Mouse (Mus musculus) hindbrain, embryonic 15.5 days (tissue): ENCODE results near the gene Ppfibp1. TPM values are rescaled to one million over a fixed set of nuclear protein-coding genes. Genes with fewer than 3 reads are reported as not detected.

Source experiments
- ATAC-seq: fragments of 200-750 bp; cut with Nextera tagmentation; 2 replicates; pipeline ENCODE4 v1.8.0; 2017; ENCODE audit warnings: low read depth, moderate number of reproducible peaks, moderate TSS enrichment; ENCODE audit not compliant: low FRiP score
- H3K27ac ChIP-seq: fragments of 300-500 bp; sonication (generic); replicated peaks from 2 replicates; pipeline ENCODE4 v1.5.1; 2015; ENCODE audit warnings: mild to moderate bottlenecking, inconsistent platforms
- H3K27me3 ChIP-seq: fragments of 300-500 bp; sonication (generic); 2 replicates; pipeline ENCODE4 v1.6.1; 2015; ENCODE audit warnings: control low read depth, inconsistent platforms
- H3K36me3 ChIP-seq: fragments of 300-500 bp; sonication (generic); 2 replicates; pipeline ENCODE4 v1.6.1; 2015; ENCODE audit warnings: control low read depth, inconsistent platforms
- H3K4me1 ChIP-seq: fragments of 300-500 bp; sonication (generic); replicated peaks from 2 replicates; pipeline ENCODE4 v1.6.1; 2015; ENCODE audit warnings: control low read depth, inconsistent platforms
- H3K4me2 ChIP-seq: fragments of 300-500 bp; sonication (generic); 2 replicates; pipeline ENCODE4 v1.6.1; 2015; ENCODE audit warnings: moderate library complexity, mild to moderate bottlenecking, inconsistent platforms
- H3K4me3 ChIP-seq: fragments of 300-500 bp; sonication (generic); 2 replicates; pipeline ENCODE4 v1.5.1; 2015; ENCODE audit warnings: mild to moderate bottlenecking, inconsistent platforms
- H3K9ac ChIP-seq: fragments of 300-500 bp; sonication (generic); 2 replicates; pipeline ENCODE4 v1.6.1; 2015; ENCODE audit warnings: inconsistent platforms
- H3K9me3 ChIP-seq: fragments of 300-500 bp; sonication (generic); 2 replicates; pipeline ENCODE4 v1.6.1; 2016; ENCODE audit warnings: control low read depth, inconsistent platforms
- WGBS: fragments of 180-500 bp; shearing (Covaris S2); methylation state at CpG from one replicate; pipeline ENCODE4 v1.1.7; 2015; 5-methylcytosine and 5-hydroxymethylcytosine counted together
- polyA plus RNA-seq: library from polyadenylated mRNA; unstranded; fragments of >200 nt; fragmentation: Nextera tagmentation; extraction: Ambion mirVana; gene quantifications from 2 replicates; pipeline ENCODE4 v1.2.1, GENCODE M21; 2015

Gene Ppfibp1
- polyA plus RNA-seq, 1 experiment from 2014 or later: 12.8 TPM

- H3K9me3 ChIP-seq: no peaks in the 10 kb centered on the region
- no peak for ATAC-seq
- WGBS: 90% methylated on average over 1 of the region's 1 CpGs
Measured at GRCm38 (mm10) chr6:146954258-146954657, 66.0 kb downstream of the Ppfibp1 start, which contains the start of gene 1700034J05Rik. Gene 1700034J05Rik, minus strand, starts transcription at chr6:146954422.

GRCm38 (mm10) chr6:146955475-146955874 lies 67.2 kb downstream of the Ppfibp1 start:
- no peak overlapping the region for H3K4me3 ChIP-seq
- no peak overlapping the region for H3K27ac ChIP-seq
- H3K27me3 ChIP-seq: no peaks in the 10 kb centered on the region
- WGBS: 77% methylated on average over 1 of the region's 1 CpGs
- H3K9ac ChIP-seq: no peak overlapping the region
- no peaks in the 10 kb centered on the region for H3K36me3 ChIP-seq
- no peak overlapping the region for H3K4me2 ChIP-seq
- H3K4me1 ChIP-seq: no peaks in the 10 kb centered on the region; the same call in 1 of the 2 replicates
- no peak for ATAC-seq
- no peaks in the 10 kb centered on the region for H3K9me3 ChIP-seq

More at GRCm38 (mm10) chr6:146954258-146954657, 66.0 kb downstream of the Ppfibp1 start, which contains the start of gene 1700034J05Rik:
- Histone ChIP-seq H3K36me3 (no peaks in the 10 kb centered on the region), H3K9ac (no peak within 1 kb of the TSS), H3K27me3 (no peaks in the 10 kb centered on the region), H3K4me1 (no peaks in the 10 kb centered on the region; the same call in 1 of the 2 replicates), H3K4me2 (no peak within 1 kb of the TSS), H3K27ac (no peak within 1 kb of the TSS), H3K4me3 (no peak within 1 kb of the TSS)

- no peak for ATAC-seq
- WGBS: 26% methylated on average over 12 of the region's 12 CpGs
Measured at GRCm38 (mm10) chr6:146955896-146956295, 67.6 kb downstream of the Ppfibp1 start.

DNA sequence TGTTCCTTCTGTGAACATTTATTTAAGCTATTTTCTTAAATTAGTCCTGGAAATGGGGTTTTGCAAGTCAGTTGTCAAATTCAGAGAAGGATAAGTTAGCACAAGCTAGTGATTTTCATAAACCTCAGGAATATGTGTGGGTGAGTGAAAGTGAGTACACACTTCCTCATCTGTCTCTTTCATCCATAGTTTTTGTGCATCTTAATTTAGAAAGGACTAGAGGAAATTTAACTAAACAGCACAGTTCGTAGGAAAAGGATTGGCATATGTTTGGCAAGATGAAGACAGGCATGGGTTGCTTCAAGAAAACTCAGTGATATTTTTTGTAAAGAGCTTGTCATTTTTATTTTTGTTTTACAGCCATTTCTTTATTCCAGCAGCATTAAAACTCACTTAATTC lies 68.7 kb downstream of the Ppfibp1 start:
- no peaks in the 10 kb centered on the region for H3K36me3 ChIP-seq
- no peaks in the 10 kb centered on the region for H3K4me1 ChIP-seq
- H3K4me2 ChIP-seq: no peak overlapping the region
- no peak for ATAC-seq
- no peaks in the 10 kb centered on the region for H3K27me3 ChIP-seq
- H3K9me3 ChIP-seq: no peaks in the 10 kb centered on the region
- WGBS: 95% methylated on average over 1 of the region's 1 CpGs
- no peak overlapping the region for H3K4me3 ChIP-seq
- no peak overlapping the region for H3K27ac ChIP-seq
- no peak overlapping the region for H3K9ac ChIP-seq

More at GRCm38 (mm10) chr6:146955896-146956295, 67.6 kb downstream of the Ppfibp1 start:
- H3K4me2 ChIP-seq: no peak overlapping the region
- H3K9me3 ChIP-seq: no peaks in the 10 kb centered on the region
- H3K4me1 ChIP-seq: no peaks in the 10 kb centered on the region
- H3K36me3 ChIP-seq: no peaks in the 10 kb centered on the region
- H3K9ac ChIP-seq: no peak overlapping the region
- H3K27me3 ChIP-seq: no peaks in the 10 kb centered on the region
- H3K27ac ChIP-seq: no peak overlapping the region
- no peak overlapping the region for H3K4me3 ChIP-seq

- no peak for ATAC-seq
- Histone ChIP-seq H3K4me1 (no peaks in the 10 kb centered on the region), H3K9ac (no peak overlapping the region), H3K36me3 (no peaks in the 10 kb centered on the region), H3K27me3 (no peaks in the 10 kb centered on the region), H3K4me2 (no peak overlapping the region), H3K9me3 (no peaks in the 10 kb centered on the region), H3K4me3 (no peak overlapping the region), H3K27ac (no peak overlapping the region)
- 70% methylated on average over 1 of the region's 1 CpGs for WGBS
Measured at GRCm38 (mm10) chr6:146958694-146959093, 70.4 kb downstream of the Ppfibp1 start.

DNA sequence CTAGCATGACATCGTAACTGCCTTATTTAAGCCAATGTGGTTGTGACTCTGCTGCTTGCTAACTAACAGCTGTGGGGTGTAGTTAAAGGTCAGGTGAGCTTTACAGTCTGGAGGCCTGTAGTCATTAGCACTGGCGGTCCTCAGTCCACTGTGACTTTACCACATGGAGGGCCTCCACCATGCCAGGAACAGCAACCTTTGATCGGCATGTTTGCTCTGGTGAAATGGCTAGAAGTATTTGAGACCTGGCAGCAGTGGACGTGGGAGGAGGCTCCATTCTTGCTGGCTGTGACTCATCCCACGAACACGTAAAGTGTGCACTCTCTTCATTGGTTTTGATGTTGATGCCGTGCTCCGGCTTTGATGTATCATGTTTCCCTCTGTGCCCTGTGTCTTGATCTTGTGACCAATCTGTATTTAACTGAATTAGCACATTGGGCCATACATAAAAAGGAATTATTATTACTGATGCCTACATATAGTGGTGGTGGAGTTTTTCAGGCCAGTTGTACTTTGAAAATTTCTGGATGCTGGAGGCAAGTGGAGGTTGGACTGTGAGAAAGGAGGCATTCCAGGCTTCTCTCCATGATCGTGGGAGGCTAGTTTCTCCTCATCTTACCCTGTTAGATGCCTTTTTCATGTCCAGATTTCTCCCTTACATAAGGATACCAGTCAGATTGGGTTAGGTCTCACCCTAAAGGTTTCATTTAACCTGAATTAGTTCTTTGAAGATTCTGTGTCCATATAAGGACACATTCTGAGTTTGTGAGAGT lies 71.8 kb downstream of the Ppfibp1 start:
- WGBS: 89% methylated on average over 9 of the region's 9 CpGs
- Histone ChIP-seq H3K9me3 (no peaks in the 10 kb centered on the region), H3K4me2 (no peak overlapping the region), H3K36me3 (no peaks in the 10 kb centered on the region), H3K4me3 (no peak overlapping the region), H3K27me3 (no peaks in the 10 kb centered on the region), H3K9ac (no peak overlapping the region), H3K27ac (no peak overlapping the region), H3K4me1 (no peaks in the 10 kb centered on the region)
- no peak for ATAC-seq

DNA sequence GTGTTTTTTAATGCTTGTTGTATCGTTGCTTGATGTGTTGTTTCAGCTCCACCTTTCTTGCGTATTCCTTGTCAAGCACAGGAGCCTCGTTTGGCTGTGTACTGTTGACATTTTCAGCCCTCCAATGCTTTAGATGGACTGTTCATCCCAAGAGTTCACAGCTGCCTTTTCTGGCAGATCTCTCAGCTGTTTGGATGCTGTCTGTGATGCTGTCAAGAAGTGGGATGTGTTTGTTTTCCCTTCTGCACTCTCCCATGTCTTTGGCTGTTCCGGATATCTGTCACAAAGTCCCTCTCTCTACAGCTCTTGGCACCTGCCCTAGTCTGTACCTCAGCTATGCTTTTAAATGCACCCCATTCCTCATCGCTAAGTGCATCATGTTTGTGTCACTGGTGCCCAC lies 72.7 kb downstream of the Ppfibp1 start:
- Histone ChIP-seq H3K4me3 (no peak overlapping the region), H3K9me3 (no peaks in the 10 kb centered on the region), H3K36me3 (no peaks in the 10 kb centered on the region), H3K4me1 (no peaks in the 10 kb centered on the region), H3K27me3 (no peaks in the 10 kb centered on the region), H3K9ac (no peak overlapping the region), H3K27ac (no peak overlapping the region), H3K4me2 (no peak overlapping the region)
- 79% methylated on average over 5 of the region's 5 CpGs for WGBS
- no peak for ATAC-seq

DNA sequence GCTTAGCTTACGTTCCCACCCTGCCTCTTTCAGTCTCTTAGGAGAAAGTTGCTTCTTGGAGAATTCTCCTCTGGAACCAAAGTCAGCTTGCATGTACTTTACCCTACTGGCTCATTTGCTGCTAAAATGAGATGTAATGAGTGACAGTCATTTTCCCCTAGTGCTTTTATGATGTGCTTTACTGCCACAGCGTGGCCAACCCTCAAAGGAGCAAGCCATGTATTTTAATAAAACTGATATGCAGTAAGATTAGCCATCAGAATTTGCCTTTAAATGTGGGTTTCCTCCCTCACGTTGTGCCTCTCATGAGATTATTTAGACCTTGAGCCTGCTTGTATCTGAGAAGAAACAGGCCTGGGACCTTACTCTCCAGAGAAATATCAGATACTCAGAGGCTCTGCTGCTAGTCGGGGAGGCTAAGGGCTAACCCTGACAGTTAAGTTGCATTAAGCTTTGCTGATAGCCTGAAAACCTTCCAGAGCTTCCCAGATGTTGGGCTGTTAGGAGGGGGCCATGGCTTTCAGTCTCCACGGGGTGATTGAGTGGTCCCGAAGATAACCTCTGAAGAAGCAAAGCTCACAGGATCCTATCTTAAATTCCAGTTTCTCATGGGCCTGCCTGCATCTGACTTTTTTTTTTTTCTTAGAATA lies 73.7 kb downstream of the Ppfibp1 start:
- Histone ChIP-seq H3K4me3 (no peak overlapping the region), H3K9ac (no peak overlapping the region), H3K27ac (no peak overlapping the region)

GRCm38 (mm10) chr6:146963396-146964150 lies 75.3 kb downstream of the Ppfibp1 start:
- Histone ChIP-seq H3K9ac (no peak overlapping the region), H3K36me3 (no peaks in the 10 kb centered on the region), H3K4me2 (no peak overlapping the region), H3K9me3 (no peaks in the 10 kb centered on the region), H3K27ac (no peak overlapping the region), H3K4me1 (no peaks in the 10 kb centered on the region), H3K4me3 (no peak overlapping the region), H3K27me3 (no peaks in the 10 kb centered on the region)
- WGBS: 93% methylated on average over 6 of the region's 6 CpGs
- no peak for ATAC-seq

More for the DNA sequence above, 73.7 kb downstream of the Ppfibp1 start:
- ATAC-seq: no peak
- WGBS: 75% methylated on average over 6 of the region's 6 CpGs
- Histone ChIP-seq H3K36me3 (no peaks in the 10 kb centered on the region), H3K9me3 (no peaks in the 10 kb centered on the region), H3K4me1 (no peaks in the 10 kb centered on the region), H3K27me3 (no peaks in the 10 kb centered on the region), H3K4me2 (no peak overlapping the region)

DNA sequence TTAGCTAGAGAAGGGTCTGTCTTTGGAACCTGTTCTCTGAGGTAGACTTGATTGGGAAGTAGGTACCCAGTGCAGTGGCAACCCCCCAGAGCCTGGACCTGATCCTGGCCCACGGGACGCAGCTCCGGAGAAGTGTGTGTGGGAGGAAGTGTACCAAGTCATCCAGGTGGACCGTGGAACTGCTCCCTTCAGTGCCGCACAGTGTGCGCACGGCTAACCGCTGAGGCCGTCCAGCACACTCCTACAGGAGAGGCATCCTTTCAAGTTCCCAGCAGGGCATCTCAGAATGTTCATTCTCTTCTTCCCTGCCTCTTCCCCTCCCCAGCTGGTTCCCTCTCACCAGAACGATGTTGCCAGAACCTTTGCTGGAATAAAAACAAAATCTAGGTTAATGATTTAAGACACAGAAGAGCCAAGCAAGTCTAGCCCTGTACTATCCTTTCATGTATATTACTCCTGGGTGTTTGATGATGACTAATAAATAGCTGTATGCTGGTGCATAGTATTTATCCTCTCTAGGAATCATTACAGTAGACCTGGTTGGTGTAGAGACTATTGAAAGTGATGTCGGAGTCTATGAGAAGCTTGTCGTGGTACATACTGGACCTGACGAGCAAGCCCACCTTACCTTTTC lies 77.0 kb downstream of the Ppfibp1 start:
- Histone ChIP-seq H3K4me1 (no peaks in the 10 kb centered on the region), H3K36me3 (no peaks in the 10 kb centered on the region), H3K27me3 (no peaks in the 10 kb centered on the region), H3K4me3 (no peak overlapping the region), H3K9ac (no peak overlapping the region), H3K27ac (no peak overlapping the region), H3K4me2 (no peak overlapping the region), H3K9me3 (no peaks in the 10 kb centered on the region)
- 75% methylated on average over 13 of the region's 13 CpGs for WGBS
- ATAC-seq: no peak

- no peak overlapping the region for H3K4me2 ChIP-seq
- H3K9me3 ChIP-seq: no peaks in the 10 kb centered on the region
- no peaks in the 10 kb centered on the region for H3K36me3 ChIP-seq
- no peaks in the 10 kb centered on the region for H3K4me1 ChIP-seq
- ATAC-seq: no peak
- no peak overlapping the region for H3K9ac ChIP-seq
- 81% methylated on average over 12 of the region's 12 CpGs for WGBS
- H3K4me3 ChIP-seq: no peak overlapping the region
- H3K27me3 ChIP-seq: no peaks in the 10 kb centered on the region
- no peak overlapping the region for H3K27ac ChIP-seq
Measured at GRCm38 (mm10) chr6:146966446-146967019, 78.2 kb downstream of the Ppfibp1 start.
